Mouse (Mus musculus) adrenal gland (tissue): ENCODE measurements around the gene Hipk1.

Experiments used
- intact Hi-C: fragments of 180-260 bp; cut with DNase I; formaldehyde crosslinking; loops from one replicate; pipeline ENCODE4 v1.15.1; 2025

The Hipk1 gene

GRCm38 (mm10) chr3:103716774-103717760, 74.3 kb downstream of the Hipk1 start:
- intact Hi-C loops: no loop called here

GRCm38 (mm10) chr3:103715762-103716693, 75.3 kb downstream of the Hipk1 start:
- intact Hi-C loops: no loop called here

DNA sequence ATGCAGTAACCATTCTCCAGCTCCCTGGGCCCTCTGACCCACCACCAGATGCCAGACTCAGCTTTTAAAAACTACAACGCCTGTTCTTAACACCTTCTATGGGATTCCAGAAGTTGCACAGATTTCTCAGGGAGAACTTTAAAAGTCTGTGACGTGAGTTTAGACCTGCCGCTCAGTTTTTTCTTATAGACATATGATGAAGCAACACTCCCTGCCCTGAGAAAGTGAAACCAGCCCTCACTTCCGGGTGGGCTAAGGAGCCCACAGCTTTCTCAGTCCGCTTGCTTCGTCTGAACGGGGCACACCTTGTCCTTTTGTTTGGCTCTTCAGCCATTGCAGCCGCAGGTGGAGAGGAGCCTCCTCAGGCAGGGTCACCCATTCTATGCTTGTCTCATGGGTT, 76.4 kb downstream of the Hipk1 start:
- intact Hi-C loops: no loop called here

- intact Hi-C loops: no loop called here
Measured at GRCm38 (mm10) chr3:103714236-103714875, 77.0 kb downstream of the Hipk1 start.

GRCm38 (mm10) chr3:103712196-103712595, 79.2 kb downstream of the Hipk1 start:
- intact Hi-C loops: no loop called here

DNA sequence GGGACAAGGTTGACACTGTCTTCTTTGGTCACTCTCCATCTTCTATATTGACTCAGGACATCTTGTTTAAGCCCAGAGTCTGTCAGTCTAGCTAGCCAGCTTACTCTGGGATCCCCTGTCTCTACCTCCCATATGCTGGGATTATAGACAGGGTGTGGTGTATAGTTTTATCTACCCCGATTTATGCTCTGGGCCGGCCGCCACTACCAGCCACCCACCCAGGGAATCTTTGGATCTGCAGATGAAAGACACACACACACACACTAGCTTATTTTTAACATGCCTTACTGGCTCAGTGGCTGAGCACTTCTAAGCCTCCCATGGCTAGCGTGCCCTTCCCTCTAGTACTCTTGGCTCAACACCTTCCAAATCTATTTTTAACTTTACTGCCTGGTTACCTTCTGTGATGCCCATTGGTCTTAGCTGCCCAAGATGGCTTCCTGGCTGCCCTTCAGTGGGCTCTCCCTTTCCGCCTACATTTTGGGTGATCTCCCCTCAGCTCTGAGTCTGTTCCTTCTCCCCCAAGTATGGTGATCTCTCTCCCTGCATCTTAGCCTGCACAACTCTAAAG, 81.8 kb downstream of the Hipk1 start:
- intact Hi-C loops: no loop called here

DNA sequence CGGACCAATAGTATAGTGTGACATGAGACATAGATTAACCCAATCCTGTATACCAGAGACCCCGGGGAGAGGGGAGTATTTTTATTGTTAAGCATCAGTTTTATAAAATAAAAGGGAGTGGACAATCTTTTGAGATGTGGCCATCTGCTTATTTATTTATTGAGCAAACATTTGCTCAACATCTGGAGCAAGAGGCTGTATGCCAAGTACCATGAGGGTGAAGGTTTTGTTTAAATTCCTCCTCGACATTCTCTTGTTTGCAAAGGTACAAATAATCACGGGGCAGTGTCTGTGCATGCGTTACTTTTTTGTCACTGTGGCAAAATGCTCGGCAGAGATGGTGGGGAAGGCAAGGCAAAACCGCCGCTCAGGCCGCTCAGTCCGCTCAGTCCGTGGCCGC, 85.9 kb downstream of the Hipk1 start:
- intact Hi-C loops: no loop called here

DNA sequence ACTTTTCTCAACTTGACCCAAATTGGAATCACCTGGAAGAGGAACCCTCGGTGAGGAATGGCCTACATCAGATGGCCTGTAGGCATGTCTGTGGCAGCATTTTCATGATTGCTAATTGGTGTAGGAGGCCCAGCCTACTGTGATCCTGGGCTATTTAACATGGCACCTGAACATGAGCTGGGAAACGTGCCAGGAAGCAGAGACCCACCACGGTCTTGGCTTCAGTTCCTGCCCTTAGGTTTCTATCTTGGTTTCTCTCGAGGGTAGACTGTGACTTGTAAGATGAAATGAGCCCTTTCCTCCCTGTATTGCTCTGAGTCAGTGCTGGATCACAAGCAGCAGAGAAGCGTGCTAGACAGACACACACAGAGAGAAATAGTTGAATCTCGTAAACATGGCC, 86.7 kb downstream of the Hipk1 start:
- intact Hi-C loops: no loop called here

GRCm38 (mm10) chr3:103696388-103696925, 94.9 kb downstream of the Hipk1 start:
- intact Hi-C loops: no loop called here

DNA sequence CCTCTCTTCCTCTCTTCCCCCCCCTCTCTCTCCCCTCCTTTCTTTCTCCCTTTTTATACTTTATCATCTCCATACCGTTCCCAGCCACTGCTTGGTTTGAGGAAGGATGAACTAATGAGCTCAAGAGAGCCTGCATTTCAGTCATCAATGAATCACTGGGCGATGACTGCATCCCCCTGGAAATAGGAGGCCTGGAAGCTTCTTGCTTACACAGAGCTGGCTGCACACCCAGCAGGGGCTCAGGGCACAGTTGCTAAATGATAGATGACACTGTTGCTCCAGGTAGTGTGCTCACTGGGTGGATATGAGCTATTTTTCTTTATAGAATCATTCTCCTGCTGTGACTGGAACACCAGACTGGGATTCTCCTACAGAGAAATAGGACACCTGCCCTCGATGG, 95.8 kb downstream of the Hipk1 start:
- intact Hi-C loops: no loop called here

GRCm38 (mm10) chr3:103690506-103690905, 100.9 kb downstream of the Hipk1 start:
- intact Hi-C loops: no loop called here
